Comparison of ENCODE assay signal across 8 mouse cellular contexts in the genomic region with DNA sequence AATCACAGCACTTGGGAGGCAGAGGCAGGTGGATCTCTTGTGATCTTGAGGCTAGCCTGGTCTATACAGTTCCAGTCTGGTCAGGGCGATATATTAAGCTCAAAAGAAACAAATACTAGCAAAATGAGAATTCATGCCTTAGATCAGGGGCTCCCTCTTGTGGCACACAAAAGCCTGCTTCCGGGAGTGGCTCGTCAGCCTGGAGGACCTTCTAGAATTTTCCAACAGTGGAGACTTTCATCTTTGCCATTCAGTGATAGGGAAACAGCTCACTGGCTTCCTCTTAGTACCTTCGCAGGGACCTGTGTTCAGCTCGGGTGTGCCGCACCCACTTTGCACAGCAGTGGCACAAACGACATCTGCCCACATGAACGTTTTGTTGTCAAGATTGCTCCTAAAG.
A peak's percentile ranks its signal among the peaks of the same experiment; 100 is the strongest.
DNase-seq lines count a peak whose midpoint lies in the region; ATAC-seq and TF ChIP-seq lines count a peak whose summit lies in the region.

No protein-coding gene starts in this region.

- peak; percentile 29; the same call in 1 of the 2 replicates for TF ChIP-seq CTCF in embryonic fibroblast, embryonic 13.5 days (IDR thresholded peaks at IDR 0.05; ENCODE audit: borderline replicate concordance, insufficient read depth, low read length)

- H3K4me1 ChIP-seq in embryonic fibroblast, embryonic 13.5 days (ENCODE audit: control insufficient read depth, insufficient read depth, low read length): no peaks in the 10 kb centered on the region; the same call in 1 of the 2 replicates

- 0 out of 2 replicates have a peak, but pooled peaks have one; percentile 34 for ATAC-seq in neutrophil, adult 5-6 weeks (ENCODE audit: extremely low read depth, insufficient number of reproducible peaks, low FRiP score, poor library complexity, severe bottlenecking)

- H3K27ac ChIP-seq in embryonic fibroblast, embryonic 13.5 days (ENCODE audit: insufficient read depth, low read length): no peak overlapping the region

- peak; percentile 45 for DNase-seq in gastrocnemius, postnatal 10 days
- no peak for DNase-seq in gastrocnemius, postnatal 25 days
- DNase-seq in ovary, postnatal 14 days (ENCODE audit: low spot score): peak; percentile 31
- no peak for DNase-seq in ovary, adult 18-20 months (ENCODE audit: low spot score)
- DNase-seq in cerebellum, adult 8-10 months: no peak
- no peak for DNase-seq in adrenal gland, postnatal 4 days (ENCODE audit: low spot score in 2 of 2)

- H3K4me3 ChIP-seq in embryonic fibroblast, embryonic 13.5 days (ENCODE audit: insufficient read depth, low read length): no peak overlapping the region

- TF ChIP-seq POLR2A in embryonic fibroblast, embryonic 13.5 days (IDR thresholded peaks at IDR 0.05; ENCODE audit: low read depth, low read length): no peak

Comparison
In these comparisons a context has a peak if more than half of its experiments do, and no peak if none do; other contexts are left out.
1. DNase-seq: peak in gastrocnemius, postnatal 10 days (single experiment) and ovary, postnatal 14 days (single experiment); none in gastrocnemius, postnatal 25 days (single experiment), ovary, adult 18-20 months (single experiment), cerebellum, adult 8-10 months (single experiment) and adrenal gland, postnatal 4 days (0 of 2).